Mouse (Mus musculus) T-helper 2 cell (primary cell): ENCODE measurements around the gene Mmaa.

Experiments
- in situ Hi-C: fragments of 300-600 bp; cut with MboI, MseI; formaldehyde crosslinking; loops from one replicate; pipeline ENCODE4 v1.15.1; 2025; ENCODE audit warnings: high pct_unique_total_duplicates

Gene Mmaa

DNA sequence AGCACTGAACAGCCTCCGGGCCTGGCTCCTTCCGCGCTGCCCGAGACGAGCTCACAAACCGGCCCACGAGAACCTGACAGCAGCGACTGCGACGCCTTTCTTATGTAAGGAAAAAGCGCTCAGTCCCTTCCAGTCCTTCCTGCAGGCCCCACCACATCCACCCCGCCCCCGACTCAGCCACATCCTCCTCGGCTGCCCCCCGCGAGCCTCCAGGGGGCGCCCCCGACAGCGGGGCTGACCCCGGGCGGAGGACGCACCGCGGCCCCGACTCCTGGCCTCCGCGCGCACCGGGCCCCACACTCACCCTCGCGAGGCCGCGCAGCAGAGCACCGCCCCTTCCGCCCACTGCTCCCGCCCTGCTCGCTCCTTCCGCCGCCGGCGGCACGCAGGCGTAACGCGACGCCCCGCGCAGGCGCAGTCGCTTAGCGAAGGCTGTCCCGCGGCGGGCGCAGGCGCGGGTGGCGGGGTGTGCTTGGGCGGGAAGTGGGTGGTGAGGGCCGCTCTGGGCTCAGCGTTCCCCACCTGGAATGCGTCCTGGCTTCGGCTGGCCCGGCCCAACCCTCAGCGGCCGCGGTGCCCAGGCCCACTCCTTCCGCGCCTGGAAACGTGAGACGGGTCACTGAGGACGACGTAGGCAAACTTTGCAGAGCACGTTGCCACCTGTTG is at the start of gene Mmaa:
TSS of gene Mmaa (minus strand) at position 328 of the 666 bp plus-strand sequence.
- in situ Hi-C loops, result no loop called here

- in situ Hi-C loops, result no loop called here
Measured at GRCm38 (mm10) chr8:79341236-79341635, 46.5 kb upstream of the Mmaa start.

DNA sequence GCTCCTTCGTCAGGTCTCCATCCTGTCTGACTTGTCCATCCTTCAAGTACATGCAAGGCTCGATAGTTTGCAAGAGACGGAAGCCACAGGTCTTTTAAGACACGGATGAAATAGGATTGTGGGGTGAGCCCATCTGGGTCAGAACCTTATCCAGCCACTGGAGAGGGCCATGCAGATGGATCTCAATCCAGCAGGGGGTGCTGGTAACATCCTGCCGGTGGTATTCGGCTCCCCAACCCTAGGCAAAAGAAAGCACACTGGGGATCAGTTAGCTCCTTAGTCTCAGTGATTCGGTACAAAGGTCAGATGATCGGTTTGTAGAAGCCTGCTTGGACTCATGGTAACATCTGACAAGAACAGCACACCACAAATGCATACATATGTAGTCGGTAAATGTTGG is 44.8 kb upstream of the Mmaa start:
- in situ Hi-C loops, result no loop called here

- in situ Hi-C loops, result no loop called here
Measured at GRCm38 (mm10) chr8:79338619-79339018, 43.9 kb upstream of the Mmaa start.

GRCm38 (mm10) chr8:79332109-79332900 is 37.6 kb upstream of the Mmaa start:
- in situ Hi-C loops, result loop anchor here (5.0 kb wide), 1 partner anchor 35 kb away; no protein-coding TSS in a partner anchor

- in situ Hi-C loops, result loop anchor here (5.0 kb wide), 1 partner anchor 36 kb away; no protein-coding TSS in a partner anchor
Measured at GRCm38 (mm10) chr8:79331571-79331970, 36.8 kb upstream of the Mmaa start.

- in situ Hi-C loops, result loop anchor here (5.0 kb wide), 1 partner anchor 36 kb away; no protein-coding TSS in a partner anchor
Measured at GRCm38 (mm10) chr8:79331017-79331416, 36.3 kb upstream of the Mmaa start.

DNA sequence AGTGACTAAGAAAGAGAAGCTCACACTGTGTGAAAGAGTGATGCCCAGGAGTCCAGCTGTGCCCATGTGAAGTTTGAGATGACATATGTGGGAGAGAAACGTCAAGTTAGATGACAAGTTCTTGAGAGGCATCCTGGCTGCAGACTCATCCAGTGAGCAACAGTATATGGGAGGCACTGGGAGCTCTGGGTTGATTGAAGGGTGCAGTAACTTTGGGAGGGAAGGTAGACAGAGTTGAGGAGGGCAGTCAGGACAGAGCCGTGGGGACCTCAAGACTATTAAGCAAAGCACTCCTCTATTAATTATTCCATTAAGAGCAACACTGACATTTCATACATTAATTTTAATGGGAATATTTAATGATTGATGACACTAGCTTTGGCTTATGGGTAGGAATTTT is 35.0 kb upstream of the Mmaa start:
- in situ Hi-C loops, result loop anchor here (5.0 kb wide), 1 partner anchor 38 kb away; no protein-coding TSS in a partner anchor

GRCm38 (mm10) chr8:79329182-79329581 is 34.4 kb upstream of the Mmaa start:
- in situ Hi-C loops, result no loop called here

GRCm38 (mm10) chr8:79325510-79325909 is 30.8 kb upstream of the Mmaa start:
- in situ Hi-C loops, result no loop called here

DNA sequence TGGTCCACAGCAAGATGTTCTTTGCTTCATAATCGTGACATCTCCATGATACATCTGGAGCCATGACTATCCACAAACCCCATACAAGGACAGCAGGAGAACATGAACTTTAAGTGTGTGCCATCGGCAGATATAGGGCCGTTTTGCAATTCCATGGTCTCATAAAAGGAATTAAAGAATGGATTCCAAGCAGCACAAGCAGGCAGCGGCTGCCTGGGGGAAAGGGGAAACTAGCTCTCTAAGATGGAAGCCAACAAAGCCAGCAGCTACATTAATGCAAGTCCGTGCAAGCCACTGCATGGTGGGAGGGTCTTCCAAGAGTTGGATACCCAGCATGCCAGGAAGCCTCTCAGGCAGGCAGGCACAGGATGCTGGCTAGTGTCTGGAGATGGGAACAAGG is 30.2 kb upstream of the Mmaa start:
- in situ Hi-C loops, result no loop called here

DNA sequence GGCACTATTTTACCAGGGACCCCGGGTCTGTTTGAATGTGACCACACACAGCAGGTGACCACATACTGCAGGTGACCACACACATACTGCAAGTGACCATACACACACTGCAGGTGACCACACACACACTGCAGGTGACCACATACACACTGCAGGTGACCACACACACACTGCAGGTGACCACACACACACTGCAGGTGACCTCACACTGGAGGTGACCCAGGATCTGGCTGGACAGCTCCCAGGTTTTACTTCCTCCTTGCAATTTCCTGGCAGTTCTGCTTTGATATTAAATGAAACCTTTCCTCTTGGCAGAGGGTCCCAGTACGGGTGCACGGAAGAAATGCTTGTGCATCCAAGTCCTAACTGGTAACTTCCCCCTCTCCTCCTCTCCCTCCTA is 29.3 kb upstream of the Mmaa start:
- in situ Hi-C loops, result no loop called here

GRCm38 (mm10) chr8:79323121-79323520 is 28.4 kb upstream of the Mmaa start:
- in situ Hi-C loops, result no loop called here

DNA sequence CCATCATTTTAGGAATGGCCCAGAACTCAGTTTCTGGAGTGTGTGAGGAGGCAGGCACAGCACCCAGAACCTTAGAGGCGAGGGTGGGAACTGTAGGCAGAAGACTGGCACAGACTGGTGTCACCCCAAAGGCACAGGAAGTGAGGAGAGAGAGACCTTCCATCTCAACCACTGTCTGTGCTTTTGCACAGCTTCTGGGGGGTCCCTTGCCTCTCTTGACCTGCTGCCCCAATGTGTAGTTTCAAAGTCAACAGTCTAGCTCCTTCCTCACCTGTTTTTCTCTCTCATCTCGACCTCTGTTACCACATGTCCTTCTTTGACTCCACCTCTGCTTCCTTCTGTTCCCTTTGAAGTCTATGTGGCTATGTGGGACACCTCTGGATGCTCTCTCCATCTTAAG is 16.1 kb upstream of the Mmaa start:
- in situ Hi-C loops, result no loop called here

DNA sequence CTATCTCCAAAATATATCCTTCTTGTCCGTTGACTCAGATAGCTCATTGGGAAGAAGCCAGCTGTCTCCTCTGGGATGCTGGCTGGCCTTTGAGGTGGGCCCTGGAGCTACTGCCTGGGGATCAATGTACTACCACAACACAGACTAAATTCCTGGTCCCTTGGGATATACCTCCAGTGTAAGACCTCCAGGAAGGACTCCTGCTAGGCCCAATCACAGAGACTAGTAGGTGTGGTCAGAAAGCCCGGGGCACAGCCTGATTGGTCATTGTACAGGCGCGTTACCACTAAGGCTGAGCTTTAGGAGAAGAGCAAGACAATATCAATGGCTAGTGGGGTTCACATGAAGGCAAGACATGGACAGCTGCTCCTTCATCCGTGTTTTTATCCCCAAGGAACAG is 11.2 kb upstream of the Mmaa start:
- in situ Hi-C loops, result no loop called here

DNA sequence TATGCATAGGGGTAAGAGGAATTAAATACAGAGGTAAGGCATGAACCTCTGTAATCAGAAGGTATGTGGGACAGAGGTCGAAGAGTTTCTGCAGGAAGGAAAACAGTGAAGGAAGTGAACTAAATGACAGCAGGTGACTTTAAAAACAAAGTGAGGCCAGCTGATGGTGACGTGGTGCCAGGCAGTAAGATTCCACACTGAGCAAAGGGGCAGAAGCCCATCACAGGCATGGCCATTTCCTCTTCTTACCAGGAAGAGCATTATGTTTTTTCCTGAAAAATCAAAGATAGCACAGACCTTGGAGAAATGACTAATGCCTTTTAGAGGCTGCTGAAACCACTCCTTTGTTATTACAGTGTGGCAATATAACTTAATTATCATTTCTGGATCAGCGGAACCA is 6.8 kb upstream of the Mmaa start:
- in situ Hi-C loops, result no loop called here

DNA sequence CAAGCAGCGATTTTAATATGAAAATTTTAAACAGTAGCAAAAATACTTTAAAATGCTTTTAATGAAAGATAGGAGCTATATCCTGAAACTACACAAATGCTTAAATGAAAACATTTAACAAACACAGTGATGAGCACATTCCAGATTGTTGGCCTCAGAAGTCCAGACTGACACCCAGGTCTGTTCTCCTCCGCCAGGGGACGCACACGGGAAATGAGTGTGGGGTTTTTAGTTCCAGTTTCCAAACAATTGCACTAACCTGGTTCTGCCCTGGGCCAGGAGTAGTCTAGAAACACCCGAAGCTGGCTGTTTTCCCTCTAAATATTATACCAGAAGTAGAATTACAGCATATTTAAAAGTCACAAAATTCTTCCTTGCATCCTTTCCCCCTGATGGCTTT is 5.0 kb upstream of the Mmaa start:
- in situ Hi-C loops, result no loop called here

DNA sequence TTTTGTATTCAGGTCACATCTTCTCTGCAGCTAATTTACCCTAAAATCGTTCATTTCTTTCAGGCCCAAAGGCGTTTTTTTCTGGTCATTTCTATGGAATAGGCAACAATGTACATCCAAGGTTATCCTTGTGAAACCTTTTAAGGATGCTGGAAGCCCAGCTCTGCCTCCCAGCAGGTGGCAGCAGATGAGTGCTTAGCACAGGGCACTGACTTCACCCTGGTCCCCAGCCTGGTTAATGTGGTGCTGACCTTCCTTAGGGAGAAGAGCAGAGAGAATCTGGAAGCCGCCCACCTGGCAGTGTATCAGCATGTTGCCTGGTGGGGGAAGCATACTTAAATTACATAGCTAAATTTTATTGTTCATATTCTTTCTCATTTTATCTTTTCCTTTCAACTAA is 3.0 kb upstream of the Mmaa start:
- in situ Hi-C loops, result no loop called here

DNA sequence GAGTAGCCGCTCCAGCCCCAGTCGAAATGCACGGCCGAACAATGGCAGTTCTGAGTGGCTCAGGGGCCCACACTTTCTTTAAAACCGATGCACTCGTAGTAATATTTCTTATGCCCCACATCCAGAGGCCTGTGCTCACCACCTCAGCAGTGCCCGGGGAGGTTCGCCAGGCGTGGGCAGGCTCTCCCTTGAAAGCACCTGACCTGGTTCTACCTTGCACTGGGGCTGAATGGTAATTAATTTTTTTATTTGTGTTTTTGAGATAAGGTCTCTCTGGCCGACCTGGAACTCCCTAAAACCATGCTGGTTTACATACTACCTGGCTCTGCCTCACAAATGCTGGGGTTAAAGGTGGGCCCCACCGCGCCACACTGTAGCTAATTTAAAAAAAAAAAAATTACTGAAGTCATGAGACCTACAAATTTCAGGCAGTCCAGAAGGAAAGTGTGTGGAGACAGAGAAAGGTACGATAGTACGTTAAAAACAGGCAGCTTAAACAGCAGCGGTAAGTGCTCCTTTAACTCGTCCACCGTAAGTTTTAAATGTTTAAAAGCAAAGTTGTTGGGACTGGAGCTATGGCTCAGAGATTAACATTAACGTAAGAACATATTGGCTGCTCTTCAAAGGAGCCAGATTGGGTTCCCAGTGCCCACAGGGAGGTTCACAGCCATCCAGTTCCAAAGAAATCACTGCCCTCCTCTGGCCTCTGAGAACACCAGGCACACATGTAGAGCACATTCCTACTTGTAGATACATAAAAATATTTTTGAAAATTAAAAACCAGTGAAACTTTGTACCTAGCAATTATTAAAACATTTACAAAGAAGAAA is 754 bp upstream of the Mmaa start:
- in situ Hi-C loops, result no loop called here

GRCm38 (mm10) chr8:79293841-79294240 is 896 bp downstream of the Mmaa start:
- in situ Hi-C loops, result no loop called here

DNA sequence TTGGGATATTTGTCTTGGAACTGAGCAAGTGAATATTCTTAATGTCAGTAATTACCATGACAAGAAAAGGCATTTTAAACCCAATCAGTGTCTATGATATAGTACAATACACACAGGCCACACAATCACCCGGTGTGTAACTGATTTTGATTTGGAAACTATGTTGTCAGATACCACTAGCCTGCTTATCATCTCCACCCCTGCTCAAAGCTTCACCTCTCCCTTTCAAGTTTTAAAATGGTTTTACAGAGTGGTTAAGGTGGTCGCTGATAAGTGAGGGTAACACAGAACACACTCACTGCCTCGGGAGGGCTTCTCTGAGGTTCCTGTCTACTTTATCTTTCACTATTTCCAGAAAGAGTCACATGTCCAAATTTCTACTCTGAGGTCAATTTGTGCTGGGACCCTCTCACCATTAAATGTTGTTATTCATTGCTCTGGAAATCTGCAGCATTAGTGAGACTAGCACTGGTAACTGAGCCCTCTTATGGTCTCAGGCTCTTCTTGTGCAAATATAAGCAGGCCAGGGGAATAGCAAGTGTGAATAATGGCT is 1.9 kb downstream of the Mmaa start:
- in situ Hi-C loops, result no loop called here

GRCm38 (mm10) chr8:79289592-79289991 is 5.1 kb downstream of the Mmaa start:
- in situ Hi-C loops, result no loop called here
